Mouse (Mus musculus): Measurements from ENCODE around the gene Atp13a4. TPM values are rescaled to one million over a fixed set of nuclear protein-coding genes. Genes with fewer than 3 reads are reported as not detected.
A peak's percentile ranks its signal among the peaks of the same experiment; 100 is the strongest.

The Atp13a4 gene
- polyA plus RNA-seq, 1 experiment from 2014 or later: 0.71 TPM

GRCm38 (mm10) chr16:29560454-29560853 lies 15.8 kb upstream of the Atp13a4 start:
- Histone ChIP-seq H3K27me3 (ENCODE audit: insufficient read depth, low read length) (no peaks in the 10 kb centered on the region; the same call in 1 of the 2 replicates), H3K36me3 (ENCODE audit: insufficient read depth) (no peaks in the 10 kb centered on the region), H3K27ac (ENCODE audit: low read depth) (no peak overlapping the region), H3K4me1 (ENCODE audit: insufficient read depth) (no peaks in the 10 kb centered on the region), H3K9me3 (ENCODE audit: low read depth, low read length) (no peaks in the 10 kb centered on the region), H3K4me2 (peak overlapping the region; percentile 53), H3K4me3 (ENCODE audit: low read depth, low read length) (no peak overlapping the region), H3K9ac (no peak overlapping the region)
- WGBS: 20% methylated on average over 10 of the region's 10 CpGs
- no peak for TF ChIP-seq CTCF (IDR thresholded peaks at IDR 0.05; ENCODE audit: low read depth)
- peak; percentile 12 for DNase-seq
- ATAC-seq (ENCODE audit: insufficient read depth): no peak; the same call in 1 of the 2 replicates

DNA sequence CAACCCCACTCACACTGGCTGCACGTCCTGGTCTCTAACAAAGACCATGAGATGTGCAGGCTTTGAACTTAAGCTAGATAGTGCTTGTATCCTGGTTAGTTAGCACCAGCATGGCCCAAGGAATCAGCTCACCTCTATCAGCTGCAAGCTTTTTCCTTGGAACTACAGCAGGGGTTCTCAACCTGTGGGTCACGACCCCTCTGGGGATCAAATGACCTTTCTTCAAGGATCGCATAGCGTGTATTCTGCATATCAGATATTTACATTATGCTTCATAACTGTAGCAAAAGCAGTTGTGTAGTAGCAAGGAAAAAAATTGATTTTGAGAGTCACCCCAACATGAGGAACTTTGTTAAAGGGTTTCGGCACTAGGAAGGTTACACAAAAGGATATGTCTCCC lies 15.0 kb upstream of the Atp13a4 start:
- no peak for TF ChIP-seq CTCF (IDR thresholded peaks at IDR 0.05; ENCODE audit: low read depth)
- no peaks in the 10 kb centered on the region for H3K4me1 ChIP-seq (ENCODE audit: insufficient read depth)

GRCm38 (mm10) chr16:29541261-29541683 lies 3.4 kb downstream of the Atp13a4 start:
- Histone ChIP-seq H3K9ac (peak overlapping the region; percentile 27; the same call in 1 of the 2 replicates), H3K4me3 (ENCODE audit: low read depth, low read length) (0 out of 2 replicates have a peak overlapping the region, but pooled peaks have one; percentile 13), H3K4me1 (ENCODE audit: insufficient read depth) (no peaks in the 10 kb centered on the region), H3K9me3 (ENCODE audit: low read depth, low read length) (no peaks in the 10 kb centered on the region), H3K27ac (ENCODE audit: low read depth) (no peak overlapping the region), H3K27me3 (ENCODE audit: insufficient read depth, low read length) (no peaks in the 10 kb centered on the region), H3K36me3 (ENCODE audit: insufficient read depth) (no peaks in the 10 kb centered on the region), H3K4me2 (peak overlapping the region; percentile 44)
- peak; percentile 19 for DNase-seq
- WGBS: 57% methylated on average over 11 of the region's 11 CpGs
- no peak for TF ChIP-seq CTCF (IDR thresholded peaks at IDR 0.05; ENCODE audit: low read depth)
- ATAC-seq (ENCODE audit: insufficient read depth): no peak

More for the DNA sequence above, 15.0 kb upstream of the Atp13a4 start:
- ATAC-seq (ENCODE audit: insufficient read depth) (no peak), DNase-seq (no peak)
- no peaks in the 10 kb centered on the region; the same call in 1 of the 2 replicates for H3K27me3 ChIP-seq (ENCODE audit: insufficient read depth, low read length)
- H3K9ac ChIP-seq: no peak overlapping the region
- H3K4me3 ChIP-seq (ENCODE audit: low read depth, low read length): no peak overlapping the region
- no peaks in the 10 kb centered on the region for H3K36me3 ChIP-seq (ENCODE audit: insufficient read depth)
- no peak overlapping the region for H3K27ac ChIP-seq (ENCODE audit: low read depth)
- no peak overlapping the region for H3K4me2 ChIP-seq
- WGBS: 76% methylated on average over 5 of the region's 5 CpGs
- H3K9me3 ChIP-seq (ENCODE audit: low read depth, low read length): no peaks in the 10 kb centered on the region

DNA sequence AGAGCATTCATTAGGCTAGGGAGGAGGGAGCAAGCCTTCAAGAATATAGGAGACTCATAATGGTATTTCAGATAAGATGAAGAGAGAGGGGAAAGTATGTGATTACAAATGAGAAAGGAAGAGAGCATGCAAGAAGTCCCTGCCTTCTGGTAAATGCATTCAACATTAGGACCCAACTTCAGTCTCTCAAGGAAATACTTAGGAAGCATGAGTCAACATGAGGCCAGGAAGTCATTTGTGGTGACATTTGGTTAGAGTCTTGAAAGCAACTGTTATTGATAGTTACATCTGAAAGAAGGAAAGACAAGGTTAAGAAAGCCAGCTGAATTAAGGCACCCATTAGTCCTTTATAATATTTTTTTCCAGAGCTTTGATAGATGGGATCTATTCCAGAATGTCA lies 4.8 kb downstream of the Atp13a4 start:
- no peak overlapping the region for H3K27ac ChIP-seq (ENCODE audit: low read depth)
- H3K4me2 ChIP-seq: no peak overlapping the region
- no peak overlapping the region for H3K9ac ChIP-seq
- H3K27me3 ChIP-seq (ENCODE audit: insufficient read depth, low read length): no peaks in the 10 kb centered on the region
- no peaks in the 10 kb centered on the region for H3K9me3 ChIP-seq (ENCODE audit: low read depth, low read length)
- no peak for DNase-seq
- no peak overlapping the region for H3K4me3 ChIP-seq (ENCODE audit: low read depth, low read length)
- no peaks in the 10 kb centered on the region for H3K4me1 ChIP-seq (ENCODE audit: insufficient read depth)
- TF ChIP-seq CTCF (IDR thresholded peaks at IDR 0.05; ENCODE audit: low read depth): no peak
- no peak for ATAC-seq (ENCODE audit: insufficient read depth)
- no peaks in the 10 kb centered on the region for H3K36me3 ChIP-seq (ENCODE audit: insufficient read depth)

- ATAC-seq (ENCODE audit: insufficient read depth) (no peak), DNase-seq (peak; percentile 28)
- Histone ChIP-seq H3K4me1 (ENCODE audit: insufficient read depth) (no peaks in the 10 kb centered on the region), H3K27me3 (ENCODE audit: insufficient read depth, low read length) (no peaks in the 10 kb centered on the region), H3K4me2 (no peak overlapping the region), H3K36me3 (ENCODE audit: insufficient read depth) (no peaks in the 10 kb centered on the region), H3K27ac (ENCODE audit: low read depth) (no peak overlapping the region), H3K4me3 (ENCODE audit: low read depth, low read length) (no peak overlapping the region), H3K9me3 (ENCODE audit: low read depth, low read length) (no peaks in the 10 kb centered on the region), H3K9ac (no peak overlapping the region)
- no peak for TF ChIP-seq CTCF (IDR thresholded peaks at IDR 0.05; ENCODE audit: low read depth)
- 65% methylated on average over 15 of the region's 15 CpGs for WGBS
Observed at GRCm38 (mm10) chr16:29536411-29537204, 8.1 kb downstream of the Atp13a4 start.

DNA sequence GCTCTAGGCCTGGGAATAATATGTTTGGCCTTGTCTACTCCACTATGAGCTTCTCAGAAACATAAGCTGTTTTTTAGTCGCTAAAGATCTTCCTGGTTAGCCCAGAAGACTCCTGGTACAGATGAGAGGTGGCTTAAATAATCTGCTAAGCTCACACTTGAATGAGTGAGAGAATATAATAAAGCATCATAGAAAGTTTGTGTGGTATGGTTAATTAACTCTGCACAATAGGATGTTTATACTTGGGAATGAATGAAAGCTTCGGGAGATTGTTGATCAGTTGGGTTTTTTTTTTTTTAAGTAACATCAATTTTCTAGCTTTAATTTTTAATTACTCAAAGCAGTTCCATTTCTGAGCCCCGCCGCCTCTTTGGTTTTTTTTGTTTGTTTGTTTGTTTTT lies 8.8 kb downstream of the Atp13a4 start:
- Histone ChIP-seq H3K36me3 (ENCODE audit: insufficient read depth) (no peaks in the 10 kb centered on the region), H3K27ac (ENCODE audit: low read depth) (no peak overlapping the region), H3K4me3 (ENCODE audit: low read depth, low read length) (no peak overlapping the region), H3K9ac (no peak overlapping the region), H3K4me2 (no peak overlapping the region), H3K27me3 (ENCODE audit: insufficient read depth, low read length) (no peaks in the 10 kb centered on the region), H3K4me1 (ENCODE audit: insufficient read depth) (no peaks in the 10 kb centered on the region), H3K9me3 (ENCODE audit: low read depth, low read length) (no peaks in the 10 kb centered on the region)
- 83% methylated on average over 4 of the region's 4 CpGs for WGBS
- TF ChIP-seq CTCF (IDR thresholded peaks at IDR 0.05; ENCODE audit: low read depth): no peak
- ATAC-seq (ENCODE audit: insufficient read depth) (no peak), DNase-seq (no peak)

- H3K4me1 ChIP-seq (ENCODE audit: insufficient read depth): no peaks in the 10 kb centered on the region
- 74% methylated on average over 6 of the region's 6 CpGs for WGBS
Observed at GRCm38 (mm10) chr16:29533641-29534040, 11.0 kb downstream of the Atp13a4 start.

More at GRCm38 (mm10) chr16:29533641-29534040, 11.0 kb downstream of the Atp13a4 start:
- Histone ChIP-seq H3K36me3 (ENCODE audit: insufficient read depth) (no peaks in the 10 kb centered on the region), H3K27ac (ENCODE audit: low read depth) (no peak overlapping the region), H3K27me3 (ENCODE audit: insufficient read depth, low read length) (no peaks in the 10 kb centered on the region), H3K4me2 (no peak overlapping the region), H3K9me3 (ENCODE audit: low read depth, low read length) (no peaks in the 10 kb centered on the region), H3K9ac (no peak overlapping the region), H3K4me3 (ENCODE audit: low read depth, low read length) (no peak overlapping the region)
- DNase-seq (no peak), ATAC-seq (ENCODE audit: insufficient read depth) (no peak)
- TF ChIP-seq CTCF (IDR thresholded peaks at IDR 0.05; ENCODE audit: low read depth): no peak
